Mouse (Mus musculus): ENCODE data around the gene Srrm2.

The Srrm2 gene

GRCm38 (mm10) chr17:23762976-23763375 lies 27.4 kb upstream of the Srrm2 start:
- in situ Hi-C loops (cut with MboI, MseI) = no loop called here

DNA sequence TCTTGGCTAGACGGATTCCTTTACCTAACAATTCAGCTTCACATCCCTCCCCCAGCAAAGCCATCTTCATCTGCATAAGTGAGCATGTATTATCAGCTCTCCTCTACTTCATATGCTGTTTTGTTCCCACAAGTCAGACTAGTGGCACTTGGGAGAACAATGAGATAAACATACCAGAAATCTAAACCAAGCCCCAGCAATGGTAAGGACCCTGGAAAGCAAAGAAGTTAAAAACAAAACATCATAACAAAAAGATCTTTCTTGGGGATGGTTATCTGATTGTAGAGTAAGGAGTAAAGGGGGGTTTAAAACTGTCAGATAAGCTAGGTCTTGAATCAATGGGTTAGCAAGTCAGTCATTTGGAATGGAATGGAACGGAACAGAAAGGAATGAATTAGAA lies 19.8 kb upstream of the Srrm2 start:
- in situ Hi-C loops (cut with MboI, MseI) = loop anchor here (10.0 kb wide), 1 partner anchor 54 kb away; the partner anchor contains the start of gene Elob

DNA sequence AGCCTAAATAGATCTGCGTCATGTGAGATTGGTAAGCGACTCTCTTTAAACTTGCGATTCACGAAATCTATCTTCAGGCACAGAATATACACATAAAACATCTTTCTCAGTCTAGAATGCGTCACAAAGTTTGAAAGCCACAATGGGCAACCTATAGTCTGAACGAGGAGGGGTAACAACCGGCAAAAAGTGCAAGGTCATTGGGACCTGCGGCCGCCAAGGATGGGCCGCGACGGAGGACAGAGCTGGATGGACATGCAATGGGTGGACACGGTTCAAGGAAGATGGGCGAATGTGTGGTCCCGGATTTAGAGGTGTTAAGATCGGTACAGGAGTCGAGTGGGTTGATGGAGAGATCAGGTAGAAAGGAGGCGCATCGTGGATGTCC lies 19.4 kb upstream of the Srrm2 start:
- in situ Hi-C loops (cut with MboI, MseI) = loop anchor here (10.0 kb wide), 1 partner anchor 54 kb away; the partner anchor contains the start of gene Elob

GRCm38 (mm10) chr17:23771284-23772218 lies 18.8 kb upstream of the Srrm2 start, which contains the start of gene Flywch1:
Gene Flywch1, minus strand, starts transcription at chr17:23771602.
- in situ Hi-C loops (cut with MboI, MseI) = loop anchor here (10.0 kb wide), 1 partner anchor 53 kb away; the partner anchor contains the start of gene Elob

- in situ Hi-C loops (cut with MboI, MseI) = loop anchor here (10.0 kb wide), 1 partner anchor 53 kb away; the partner anchor contains the start of gene Elob
These were observed 18.1 kb upstream of the Srrm2 start for GRCm38 (mm10) chr17:23772219-23772556.

GRCm38 (mm10) chr17:23773676-23774075 lies 16.7 kb upstream of the Srrm2 start:
- in situ Hi-C loops (cut with MboI, MseI) = loop anchor here (10.0 kb wide), 1 partner anchor 51 kb away; the partner anchor contains the start of gene Elob

DNA sequence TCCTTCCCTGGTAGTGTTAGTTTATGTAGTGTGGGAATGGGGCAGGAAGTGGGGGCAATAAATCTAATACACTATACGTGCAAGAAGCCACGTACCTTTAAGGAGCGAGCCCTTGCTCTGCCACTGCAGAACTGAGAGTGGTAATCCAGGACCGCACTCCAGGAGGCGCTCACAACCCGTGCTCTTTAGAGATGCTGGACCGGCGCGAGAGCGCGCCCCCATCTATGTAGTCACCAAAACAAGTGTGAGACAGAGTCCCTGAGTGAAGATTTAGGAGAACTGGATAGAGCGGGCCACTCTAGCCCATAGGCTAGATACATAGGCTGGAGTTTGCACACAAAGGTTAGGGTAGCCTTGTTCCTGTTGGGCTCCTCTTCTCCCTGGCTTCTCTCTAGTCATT lies 16.2 kb upstream of the Srrm2 start:
- in situ Hi-C loops (cut with MboI, MseI) = loop anchor here (10.0 kb wide), 1 partner anchor 51 kb away; the partner anchor contains the start of gene Elob

GRCm38 (mm10) chr17:23776216-23776615 lies 14.1 kb upstream of the Srrm2 start:
- in situ Hi-C loops (cut with MboI, MseI) = loop anchor here (5.0 to 10.0 kb wide), 2 partner anchors 49 to 76 kb away; partner anchors contain the start of gene Elob

GRCm38 (mm10) chr17:23777141-23777540 lies 13.2 kb upstream of the Srrm2 start:
- in situ Hi-C loops (cut with MboI, MseI) = loop anchor here (5.0 to 10.0 kb wide), 2 partner anchors 48 to 75 kb away; partner anchors contain the start of gene Elob

DNA sequence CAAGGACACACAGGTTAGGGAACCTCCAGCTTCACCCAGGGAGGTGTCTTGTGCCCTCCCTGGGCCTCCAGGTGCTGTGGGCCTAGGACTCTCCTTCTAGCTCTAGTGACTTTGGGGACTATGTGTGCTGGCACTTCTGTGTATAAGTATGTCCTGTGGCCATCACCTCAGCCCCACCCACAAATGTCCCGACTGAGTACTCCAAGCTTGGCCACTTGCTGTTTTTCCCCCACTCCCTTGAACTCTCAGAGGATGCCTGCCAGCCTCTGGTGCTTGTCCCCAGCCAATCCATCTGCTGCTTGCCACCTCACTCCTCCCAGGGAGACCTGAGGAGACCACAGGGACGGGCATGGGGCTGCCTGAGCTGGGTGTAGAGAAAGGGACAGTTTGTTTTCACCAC lies 11.9 kb upstream of the Srrm2 start:
- in situ Hi-C loops (cut with MboI, MseI) = loop anchor here (5.0 to 10.0 kb wide), 2 partner anchors 46 to 74 kb away; partner anchors contain the start of gene Elob

DNA sequence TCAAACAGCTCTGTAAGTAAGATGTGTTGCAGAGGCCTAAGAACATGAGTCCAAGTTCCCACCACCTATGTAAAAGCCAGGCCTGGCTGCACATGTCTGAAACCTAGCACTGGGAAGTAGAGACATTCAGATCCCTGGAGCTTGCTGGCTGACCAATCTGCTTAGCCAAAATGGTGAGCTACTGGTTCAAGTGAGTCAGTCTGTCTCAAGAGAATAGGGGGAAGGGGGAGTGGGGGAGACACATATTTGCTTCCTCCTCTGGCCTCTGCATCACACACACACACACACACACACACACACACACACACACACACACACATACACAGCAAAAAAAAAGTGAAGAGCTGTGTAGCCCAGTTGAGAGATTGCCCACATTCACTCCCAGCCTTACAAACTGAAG lies 7.0 kb upstream of the Srrm2 start:
- in situ Hi-C loops (cut with MboI, MseI) = no loop called here

DNA sequence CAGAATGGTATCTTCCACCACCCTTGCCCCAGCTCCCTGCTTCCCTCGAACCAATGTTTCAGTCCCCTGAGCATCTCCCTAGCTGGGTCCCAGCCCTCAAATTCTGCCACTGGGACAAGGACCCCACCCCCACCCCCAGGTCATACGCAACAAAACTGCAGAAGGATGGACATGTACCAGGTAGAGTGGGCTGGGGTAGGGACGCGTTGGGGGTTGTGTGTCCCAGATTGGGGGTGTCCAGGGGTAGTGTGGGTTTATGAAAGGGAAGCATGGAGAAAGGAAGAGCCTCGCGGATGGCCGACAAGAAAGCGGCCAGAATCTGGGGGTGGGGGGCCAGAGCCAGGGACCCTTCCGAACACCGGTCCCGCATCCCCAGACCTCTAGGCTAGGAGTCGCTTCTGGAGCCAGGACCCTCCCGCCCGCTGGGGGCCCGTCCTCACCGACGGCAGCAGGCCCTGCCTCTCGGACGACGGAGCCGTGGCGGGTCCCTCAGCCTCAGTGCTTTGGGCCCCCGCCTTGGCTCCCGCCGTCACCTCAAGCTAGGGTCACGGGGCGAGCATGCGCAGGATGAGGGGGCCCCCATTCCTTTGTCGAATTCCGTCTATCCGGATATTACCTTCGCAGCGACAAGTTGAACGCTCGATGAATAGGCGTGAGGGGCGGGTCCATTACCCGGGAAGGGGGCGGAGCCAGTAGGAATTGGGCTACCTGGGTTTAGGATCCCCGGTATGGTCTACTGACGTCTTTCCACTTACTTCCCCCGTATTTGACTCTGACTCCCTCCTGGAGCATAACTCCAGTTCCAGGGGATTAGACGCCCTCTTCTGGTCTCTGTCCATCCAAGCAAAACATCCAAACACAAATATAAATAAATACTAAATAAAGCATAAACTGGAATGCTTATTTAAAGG lies 4.5 kb upstream of the Srrm2 start, which contains the start of gene Flywch2:
Flywch2 (minus strand) TSS at position 521 of the 911 bp plus-strand sequence.
- in situ Hi-C loops (cut with MboI, MseI) = no loop called here

GRCm38 (mm10) chr17:23786510-23786931 lies 3.8 kb upstream of the Srrm2 start:
- in situ Hi-C loops (cut with MboI, MseI) = no loop called here

GRCm38 (mm10) chr17:23788973-23789372 lies 1.4 kb upstream of the Srrm2 start:
- in situ Hi-C loops (cut with MboI, MseI) = no loop called here

- in situ Hi-C loops (cut with MboI, MseI) = no loop called here
These were observed 523 bp upstream of the Srrm2 start for GRCm38 (mm10) chr17:23789749-23790268.

DNA sequence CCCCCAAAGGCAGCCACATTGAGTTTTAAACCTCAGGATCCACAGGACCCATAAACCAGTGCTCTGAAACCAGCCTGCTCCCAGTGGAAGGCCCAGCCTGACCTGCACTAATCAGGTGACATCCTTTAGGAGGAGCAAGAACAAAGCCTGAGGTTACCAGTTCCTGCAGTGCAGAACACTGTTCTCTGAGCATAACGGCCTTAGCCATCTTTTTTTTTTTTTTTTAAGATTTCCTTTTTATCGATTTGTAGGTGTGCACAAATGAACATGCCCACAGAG lies 686 bp downstream of the Srrm2 start:
- in situ Hi-C loops (cut with MboI, MseI) = no loop called here

DNA sequence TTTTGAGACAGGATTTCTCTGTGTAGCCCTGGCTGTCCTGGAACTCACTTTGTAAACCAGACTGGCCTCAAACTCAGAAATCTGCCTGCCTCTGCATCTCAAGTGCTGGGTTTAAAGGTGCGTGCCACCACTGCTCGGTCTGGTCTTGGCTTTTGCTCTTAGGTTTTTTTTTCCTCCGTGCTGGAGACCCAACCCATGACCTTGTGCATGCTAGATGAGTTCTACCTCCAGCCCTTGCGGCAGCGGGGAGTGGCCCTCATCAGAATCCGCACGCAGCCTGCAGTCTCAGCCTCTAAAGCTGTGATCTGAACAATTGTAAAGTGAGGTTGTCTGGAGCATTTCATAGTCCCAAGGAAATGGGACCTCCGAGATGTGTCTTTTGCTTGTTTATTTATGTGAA lies 5.0 kb downstream of the Srrm2 start:
- in situ Hi-C loops (cut with MboI, MseI) = no loop called here

DNA sequence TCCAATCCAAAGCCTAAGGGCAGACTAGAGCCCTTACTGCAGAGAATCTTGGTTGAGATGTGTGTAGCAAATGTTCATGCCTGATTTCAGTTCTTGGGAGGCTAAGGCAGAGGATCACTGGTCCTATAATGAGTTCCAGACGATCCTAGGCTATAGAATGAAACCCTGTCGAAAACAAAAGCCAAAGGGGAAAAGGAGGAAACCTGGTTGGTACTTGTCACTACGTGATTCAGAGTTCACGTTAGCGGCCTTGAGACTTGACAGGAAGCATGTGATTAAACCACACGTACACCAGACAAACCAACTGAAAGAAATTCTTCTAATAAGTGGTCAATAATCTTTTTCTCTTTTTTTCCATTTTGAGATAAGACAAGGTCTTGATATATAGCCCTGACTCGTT lies 7.0 kb downstream of the Srrm2 start:
- in situ Hi-C loops (cut with MboI, MseI) = no loop called here

DNA sequence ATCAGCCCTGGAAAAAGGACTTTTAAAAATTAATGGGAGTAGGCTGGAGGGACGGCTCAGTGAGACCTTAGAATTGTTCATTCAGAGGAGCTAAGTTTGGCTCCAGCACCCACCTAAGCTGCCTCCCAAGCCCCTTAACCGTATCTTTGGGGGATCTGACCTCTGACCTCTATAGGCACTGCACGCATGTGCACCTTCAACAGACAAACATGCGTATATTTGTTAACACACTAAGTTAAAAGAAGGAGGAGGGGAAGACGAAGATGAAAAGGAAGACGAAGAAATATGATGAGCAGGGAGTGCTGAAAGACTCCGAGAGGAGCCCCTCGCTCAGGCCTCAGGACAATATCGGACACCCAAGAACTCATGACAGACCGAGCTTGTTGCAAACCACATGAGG lies 11.3 kb downstream of the Srrm2 start:
- in situ Hi-C loops (cut with MboI, MseI) = no loop called here

- in situ Hi-C loops (cut with MboI, MseI) = no loop called here
These were observed 12.5 kb downstream of the Srrm2 start for GRCm38 (mm10) chr17:23802746-23803365.

Data from T-helper 1 cell (primary cell).